Mouse (Mus musculus): ENCODE measurements at regions not wholly inside any gene's neighbourhood (a gene's known extent, or its start where the extent isn't known, plus 50 kb on each side); places are given as distances from the start of the nearest gene placed in this dataset.

DNA sequence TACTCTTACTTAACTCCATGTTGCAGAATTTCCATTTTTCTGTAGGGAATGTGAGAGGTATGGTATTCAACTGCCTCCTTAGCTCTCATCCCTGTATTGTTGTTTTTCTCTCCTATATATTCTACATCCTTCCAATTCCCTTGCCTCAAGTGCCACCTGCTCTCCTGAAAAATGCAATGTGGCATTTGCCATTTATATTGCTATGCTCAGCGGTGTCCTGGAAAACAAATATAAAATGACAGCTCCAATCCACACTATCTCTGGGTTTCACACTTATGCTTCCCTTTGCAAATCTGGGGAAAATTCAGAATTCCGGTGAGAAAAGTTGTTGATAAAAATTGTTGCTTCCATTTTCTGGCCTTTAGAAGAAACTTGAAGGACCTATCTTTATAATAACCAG, 182.6 kb downstream of the Gabrg2 start:
- Histone ChIP-seq H3K79me2 (replicated peaks; ENCODE audit: control insufficient read depth, extremely low read depth, insufficient read depth, poor library complexity, severe bottlenecking) (no peaks in the 10 kb centered on the region), H3K9me3 (replicated peaks; ENCODE audit: low read length) (no peaks in the 10 kb centered on the region), H3K27ac (ENCODE audit: insufficient read depth, low read depth) (no peak overlapping the region), H3K4me1 (ENCODE audit: control insufficient read depth in 1 of 2, insufficient read depth in 2 of 2) (no peaks in the 10 kb centered on the region), H3K9ac (ENCODE audit: insufficient read depth, low read depth) (no peak overlapping the region), H3K4me3 (replicated peaks in 1 of 3; ENCODE audit: low read depth in 2 of 3, low read length in 2 of 3, poor library complexity in 1 of 3) (no peak overlapping the region), H3K27me3 (replicated peaks) (no peaks in the 10 kb centered on the region), H3K36me3 (replicated peaks in 1 of 2; ENCODE audit: control insufficient read depth in 1 of 2, insufficient read depth in 1 of 2, low read length in 1 of 2) (no peaks in the 10 kb centered on the region), H3K4me2 (ENCODE audit: insufficient read depth, low read depth, poor library complexity, severe bottlenecking) (no peak overlapping the region)
- DNase-seq (ENCODE audit: extremely low read depth) = no peak
- in situ Hi-C loops (cut with MboI; ENCODE audit: low pct_ligation_motif_present, low pct_unique_long_range_greater_than_20kb, low sequenced_read_pairs) = no loop called here
- no peak for TF ChIP-seq USF1 (IDR thresholded peaks at IDR 0.05; ENCODE audit: low read depth, low read length)
- no peak for TF ChIP-seq CTCF (conservative IDR thresholded peaks at IDR 0.05 in 1 of 2, IDR thresholded peaks at IDR 0.05 in 1 of 2; ENCODE audit: low read depth in 2 of 2, low read length in 2 of 2)
- no peak for TF ChIP-seq JUND (conservative IDR thresholded peaks at IDR 0.05; ENCODE audit: low read depth, low read length)
- TF ChIP-seq E2F4 (IDR thresholded peaks at IDR 0.05; ENCODE audit: insufficient replicate concordance, low read depth, low read length) = no peak
- no peak for TF ChIP-seq NELFE (IDR thresholded peaks at IDR 0.05; ENCODE audit: low read depth, low read length)
- TF ChIP-seq CHD2 (IDR thresholded peaks at IDR 0.05; ENCODE audit: low read length) = no peak
- TF ChIP-seq IRF4 (IDR thresholded peaks at IDR 0.05; ENCODE audit: low read depth, low read length) = no peak
- no peak for TF ChIP-seq ZKSCAN1 (IDR thresholded peaks at IDR 0.05; ENCODE audit: borderline replicate concordance, low read depth, low read length)
- no peak for TF ChIP-seq EP300 (IDR thresholded peaks at IDR 0.05; ENCODE audit: low read length)
- no peak for TF ChIP-seq SIN3A (IDR thresholded peaks at IDR 0.05; ENCODE audit: low read length)
- no peak for TF ChIP-seq HCFC1 (IDR thresholded peaks at IDR 0.05; ENCODE audit: low read depth, low read length)
- no peak for TF ChIP-seq BHLHE40 (IDR thresholded peaks at IDR 0.05; ENCODE audit: low read depth, low read length)
- TF ChIP-seq NRF1 (IDR thresholded peaks at IDR 0.05; ENCODE audit: low read depth, low read length) = no peak
- no peak for TF ChIP-seq MAFK (IDR thresholded peaks at IDR 0.05; ENCODE audit: insufficient replicate concordance, low read length)
- no peak for TF ChIP-seq ELF1 (IDR thresholded peaks at IDR 0.05; ENCODE audit: low read depth, low read length)
- TF ChIP-seq USF2 (conservative IDR thresholded peaks at IDR 0.05; ENCODE audit: low read depth, low read length) = no peak
- TF ChIP-seq RAD21 (IDR thresholded peaks at IDR 0.05; ENCODE audit: low read depth, low read length) = no peak
- no peak for TF ChIP-seq CHD1 (IDR thresholded peaks at IDR 0.05; ENCODE audit: low read depth, low read length)
- TF ChIP-seq TBP (conservative IDR thresholded peaks at IDR 0.05; ENCODE audit: low read depth, low read length) = no peak
- no peak for TF ChIP-seq SMC3 (IDR thresholded peaks at IDR 0.05; ENCODE audit: low read depth, low read length)
- dilution Hi-C loops (cut with MboI; ENCODE audit: extremely low pct_ligation_motif_present, extremely low pct_unique_long_range_greater_than_20kb, low sequenced_read_pairs) = no loop called here

DNA sequence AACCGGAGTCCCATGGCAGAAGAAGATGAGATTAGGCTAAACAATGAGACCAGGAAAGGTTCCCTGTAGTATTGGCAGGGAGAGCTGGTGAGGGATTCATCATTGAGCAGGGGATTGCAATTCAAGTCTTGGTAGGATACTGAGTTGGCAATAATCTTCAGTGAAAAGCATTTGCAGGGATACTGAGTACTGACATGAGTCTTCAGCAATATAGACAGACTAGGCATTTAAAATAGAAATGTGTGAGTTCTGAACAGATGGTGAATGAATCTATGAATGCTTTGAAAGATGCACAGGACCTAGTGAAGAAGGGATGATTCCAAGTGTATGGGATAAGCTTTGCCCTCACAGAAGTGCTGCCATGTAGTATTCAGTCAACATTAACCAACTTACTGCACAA, 187.7 kb downstream of the Gabrg2 start:
- Histone ChIP-seq H3K4me1 (ENCODE audit: control insufficient read depth in 1 of 2, insufficient read depth in 2 of 2) (peaks cover 0 to 10% of the 10 kb centered on the region in 2 experiments; a peak in 2 of 4 replicates), H3K27ac (ENCODE audit: insufficient read depth, low read depth) (no peak overlapping the region), H3K4me3 (replicated peaks in 1 of 3; ENCODE audit: low read depth in 2 of 3, low read length in 2 of 3, poor library complexity in 1 of 3) (no peak overlapping the region), H3K4me2 (ENCODE audit: insufficient read depth, low read depth, poor library complexity, severe bottlenecking) (no peak overlapping the region), H3K9me3 (replicated peaks; ENCODE audit: low read length) (no peaks in the 10 kb centered on the region), H3K27me3 (replicated peaks) (no peaks in the 10 kb centered on the region), H3K36me3 (replicated peaks in 1 of 2; ENCODE audit: control insufficient read depth in 1 of 2, insufficient read depth in 1 of 2, low read length in 1 of 2) (no peaks in the 10 kb centered on the region), H3K79me2 (replicated peaks; ENCODE audit: control insufficient read depth, extremely low read depth, insufficient read depth, poor library complexity, severe bottlenecking) (no peaks in the 10 kb centered on the region), H3K9ac (ENCODE audit: insufficient read depth, low read depth) (no peak overlapping the region)
- no peak for DNase-seq (ENCODE audit: extremely low read depth)
- TF ChIP-seq CHD2 (IDR thresholded peaks at IDR 0.05; ENCODE audit: low read length) = no peak
- no peak for TF ChIP-seq CHD1 (IDR thresholded peaks at IDR 0.05; ENCODE audit: low read depth, low read length)
- no peak for TF ChIP-seq USF2 (conservative IDR thresholded peaks at IDR 0.05; ENCODE audit: low read depth, low read length)
- TF ChIP-seq EP300 (IDR thresholded peaks at IDR 0.05; ENCODE audit: low read length) = no peak
- in situ Hi-C loops (cut with MboI; ENCODE audit: low pct_ligation_motif_present, low pct_unique_long_range_greater_than_20kb, low sequenced_read_pairs) (no loop called here), dilution Hi-C loops (cut with MboI; ENCODE audit: extremely low pct_ligation_motif_present, extremely low pct_unique_long_range_greater_than_20kb, low sequenced_read_pairs) (no loop called here)
